13 mouse cellular contexts compared by ENCODE assay signal in the genomic region with DNA sequence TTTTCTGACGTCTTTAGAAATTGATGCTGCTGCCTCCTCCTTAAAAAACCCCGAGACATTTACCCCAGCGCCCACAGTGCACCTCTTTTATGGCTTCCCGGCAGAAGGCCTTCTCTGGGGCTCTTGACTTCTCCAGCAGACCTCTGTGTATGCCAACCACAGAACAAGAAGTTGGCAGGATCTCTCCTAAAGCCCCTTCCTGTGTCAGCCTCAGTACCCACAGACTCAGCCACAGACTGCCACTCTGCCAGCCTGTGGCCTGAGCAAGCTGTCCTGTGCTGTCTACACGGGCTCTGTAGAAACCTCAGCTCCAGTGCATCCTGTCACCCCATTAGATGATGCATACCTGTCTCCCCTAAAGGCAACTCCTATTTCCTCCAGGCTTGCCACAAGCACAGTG. TPM values are rescaled to one million over a fixed set of nuclear protein-coding genes. Genes with fewer than 3 reads are reported as not detected.
"Had no signal": no experiment of that assay in that cellular context is flagged by ENCODE, and none has a peak within 500 bp of the region (broad histone marks: within the 10 kb centered on the region; RNA-seq: fewer than 3 reads in every experiment).

No protein-coding gene starts in this region.

- ATAC-seq: liver, postnatal 0 days; lung, postnatal 0 days; midbrain, embryonic 13.5 days; midbrain, embryonic 15.5 days had no signal

- DNase-seq: liver, postnatal 0 days; lung, adult 2 months; lung, postnatal 14 days; lung, postnatal 4 days; right cerebral cortex, postnatal 14 days; thymus, adult 18-20 months; thymus, postnatal 14 days; thymus, postnatal 36 days had no signal

RNA-seq across cellular contexts. Expression of gene Tnfaip8l3, which starts 19.2 kb away (rescaled TPM):
- total RNA-seq: monocyte, adult 5-6 weeks; neutrophil, adult 5-6 weeks had no signal
